Mouse (Mus musculus): ENCODE results near the gene Rab27a.
"Not testable (repeated sequence)": the region's sequence is repeated elsewhere in the genome, so short reads cannot be mapped to it uniquely, and the experiment has no call there.

Rab27a gene

GRCm38 (mm10) chr9:73090121-73090520 lies 45.5 kb downstream of the Rab27a start:
- DNase-seq (ENCODE audit: low spot score in 2 of 2) = no peak

- no peak for DNase-seq (ENCODE audit: low spot score in 2 of 2)
Measured at GRCm38 (mm10) chr9:73091747-73092146, 47.1 kb downstream of the Rab27a start.

GRCm38 (mm10) chr9:73094580-73094979 lies 49.9 kb downstream of the Rab27a start:
- DNase-seq (ENCODE audit: low spot score in 2 of 2) = no peak

GRCm38 (mm10) chr9:73097898-73098297 lies 53.2 kb downstream of the Rab27a start:
- DNase-seq (ENCODE audit: low spot score in 2 of 2) = no peak

- no peak for DNase-seq (ENCODE audit: low spot score in 2 of 2)
Measured at GRCm38 (mm10) chr9:73101536-73101935, 56.9 kb downstream of the Rab27a start, which contains the start of gene Khdc3. Khdc3 (plus strand) TSS chr9:73101836.

GRCm38 (mm10) chr9:73102181-73102580 lies 57.5 kb downstream of the Rab27a start, which contains the start of gene Gm20509:
Gm20509 (plus strand) TSS chr9:73102470.
- no peak for DNase-seq (ENCODE audit: low spot score in 2 of 2)

GRCm38 (mm10) chr9:73103159-73103879 lies 58.7 kb downstream of the Rab27a start:
- no peak for DNase-seq (ENCODE audit: low spot score in 2 of 2)

GRCm38 (mm10) chr9:73103880-73104198 lies 59.2 kb downstream of the Rab27a start:
- no peak for DNase-seq (ENCODE audit: low spot score in 2 of 2)

GRCm38 (mm10) chr9:73105141-73105540 lies 60.5 kb downstream of the Rab27a start:
- no peak for DNase-seq (ENCODE audit: low spot score in 2 of 2)

GRCm38 (mm10) chr9:73105771-73106170 lies 61.1 kb downstream of the Rab27a start:
- no peak for DNase-seq (ENCODE audit: low spot score in 2 of 2)

GRCm38 (mm10) chr9:73112919-73113906 lies 68.6 kb downstream of the Rab27a start, which contains the start of gene Rsl24d1:
Rsl24d1 (plus strand) TSS chr9:73113426.
- peak; percentile 80 to 89 for DNase-seq (ENCODE audit: low spot score in 2 of 2)

GRCm38 (mm10) chr9:73116704-73117103 lies 72.0 kb downstream of the Rab27a start:
- DNase-seq (ENCODE audit: low spot score in 2 of 2) = not testable (repeated sequence)

- DNase-seq (ENCODE audit: low spot score in 2 of 2) = no peak
Measured at GRCm38 (mm10) chr9:73118012-73118411, 73.4 kb downstream of the Rab27a start.

GRCm38 (mm10) chr9:73121735-73122134 lies 77.1 kb downstream of the Rab27a start:
- peak in 1 of 2 experiments; percentile 29 for DNase-seq (ENCODE audit: low spot score in 2 of 2)

GRCm38 (mm10) chr9:73125043-73125570 lies 80.5 kb downstream of the Rab27a start:
- no peak for DNase-seq (ENCODE audit: low spot score in 2 of 2)

GRCm38 (mm10) chr9:73127457-73127856 lies 82.8 kb downstream of the Rab27a start:
- DNase-seq (ENCODE audit: low spot score in 2 of 2) = no peak

- DNase-seq (ENCODE audit: low spot score in 2 of 2) = no peak
Measured at GRCm38 (mm10) chr9:73129875-73130274, 85.2 kb downstream of the Rab27a start.

- no peak for DNase-seq (ENCODE audit: low spot score in 2 of 2)
Measured at GRCm38 (mm10) chr9:73130529-73130928, 85.9 kb downstream of the Rab27a start.

- DNase-seq (ENCODE audit: low spot score in 2 of 2) = no peak
Measured at GRCm38 (mm10) chr9:73137341-73137886, 92.8 kb downstream of the Rab27a start.

Measured in frontal cortex, postnatal 14 days (tissue).